Mouse (Mus musculus) stomach, postnatal 0 days (tissue): Measurements from ENCODE around the gene Aldh1a1.

Experiments used
- CTCF ChIP-seq: IDR thresholded peaks from 2 replicates; pipeline ENCODE4 v1.5.1; 2016; ENCODE audit warnings: antibody characterized with exemption, low read depth, mild to moderate bottlenecking, moderate library complexity
- EP300 ChIP-seq: optimal IDR thresholded peaks from 2 replicates; pipeline ENCODE3; 2016; ENCODE audit warnings: antibody characterized with exemption

GRCm38 (mm10) chr19:20513181-20513580 is 20.7 kb downstream of the Aldh1a1 start:
- TF ChIP-seq CTCF: no peak
- no peak for TF ChIP-seq EP300
